Mouse (Mus musculus): Measurements from ENCODE around the gene Tmem101. TPM values are rescaled to one million over a fixed set of nuclear protein-coding genes. Genes with fewer than 3 reads are reported as not detected.

Tmem101 gene
- total and polyA plus RNA-seq, 3 experiments: 30.1 to 45.1 TPM; not detected in 1

DNA sequence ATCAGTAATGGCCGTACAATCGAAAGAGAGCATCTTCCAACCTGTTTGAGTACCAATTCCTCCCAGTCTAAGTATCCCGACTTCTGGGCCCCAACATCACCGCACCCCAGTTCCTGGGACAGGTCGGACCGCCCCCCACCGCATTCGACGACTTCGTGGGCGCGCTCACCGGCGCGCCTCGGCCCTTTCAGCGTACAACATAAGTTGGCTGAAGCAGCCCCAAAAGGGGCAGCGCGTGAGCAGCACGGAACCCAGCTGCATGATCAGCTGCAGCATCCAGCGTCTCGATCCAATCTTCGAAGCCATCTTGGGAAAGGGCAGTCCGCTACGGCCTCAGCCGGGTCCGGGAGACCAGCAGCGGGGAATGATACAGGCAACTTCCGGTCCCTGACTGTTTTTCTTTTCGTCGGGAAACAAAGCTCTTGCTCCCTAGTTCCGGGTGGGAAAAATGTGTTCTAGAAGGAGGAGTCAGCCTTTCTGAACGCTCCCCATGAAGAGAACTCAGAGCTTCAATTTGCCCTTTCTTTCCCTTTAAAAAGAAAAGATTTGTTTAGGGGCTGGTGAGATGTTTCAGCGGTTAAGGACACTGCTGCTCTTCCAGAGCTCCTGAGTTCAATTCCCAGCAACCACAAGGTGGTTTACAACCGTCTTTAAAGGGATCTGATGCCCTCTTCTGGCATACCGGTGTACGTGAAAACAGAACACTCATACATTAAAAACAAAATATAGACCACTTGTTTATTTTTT lies at the start of gene Tmem101 (continued):
- TF ChIP-seq UBTF (IDR thresholded peaks at IDR 0.05; ENCODE audit: borderline replicate concordance, insufficient read depth, low read depth, low read length): no peak
- TF ChIP-seq TBP (IDR thresholded peaks at IDR 0.05; ENCODE audit: low read depth, low read length): peak; percentile 94
- no peak for TF ChIP-seq MYB (IDR thresholded peaks at IDR 0.05; ENCODE audit: low read depth, low read length)
- TF ChIP-seq ZMIZ1 (IDR thresholded peaks at IDR 0.05; ENCODE audit: low read depth, low read length): peak; percentile 54; the same call in 1 of the 2 replicates

- Histone ChIP-seq H3K27ac (ENCODE audit: control insufficient read depth, low read depth, low read length) (no peak overlapping the region), H3K9ac (ENCODE audit: control insufficient read depth, low read depth, low read length, poor library complexity, severe bottlenecking) (no peak overlapping the region), H3K79me2 (ENCODE audit: control insufficient read depth, insufficient read depth, low read length, poor library complexity) (no peaks in the 10 kb centered on the region), H3K4me1 (ENCODE audit: control insufficient read depth in 1 of 2, insufficient read depth in 2 of 2, low read length in 2 of 2) (peaks cover 1 to 5% of the 10 kb centered on the region in 2 experiments), H3K4me3 (ENCODE audit: control insufficient read depth in 1 of 2, insufficient read depth in 1 of 2, low read depth in 2 of 2, low read length in 2 of 2) (no peak overlapping the region), H3K9me3 (replicated peaks; ENCODE audit: insufficient read depth, low read length) (no peaks in the 10 kb centered on the region), H3K27me3 (ENCODE audit: control insufficient read depth in 1 of 2, insufficient read depth in 2 of 2, low read length in 2 of 2) (no peaks in the 10 kb centered on the region), H3K36me3 (ENCODE audit: control insufficient read depth in 1 of 2, insufficient read depth in 2 of 2, low read length in 2 of 2) (peaks cover 0 to 3% of the 10 kb centered on the region in 2 experiments; a peak in 2 of 4 replicates)
- no peak for TF ChIP-seq MEF2A (IDR thresholded peaks at IDR 0.05; ENCODE audit: extremely low read depth, insufficient replicate concordance, low read depth, low read length, poor library complexity, severe bottlenecking)
- TF ChIP-seq ZMIZ1 (IDR thresholded peaks at IDR 0.05; ENCODE audit: low read depth, low read length): no peak
- peak; percentile 4 for TF ChIP-seq RAD21 (IDR thresholded peaks at IDR 0.05; ENCODE audit: low read depth, low read length)
- TF ChIP-seq CTCF (IDR thresholded peaks at IDR 0.05 in 2 of 3, conservative IDR thresholded peaks at IDR 0.05 in 1 of 3; ENCODE audit: control insufficient read depth in 1 of 3, insufficient read depth in 1 of 3, low read depth in 2 of 3, low read length in 3 of 3, poor library complexity in 1 of 3, severe bottlenecking in 1 of 3): peak in 2 of 3 experiments; percentile 30 to 35; a peak in 4 of 6 replicates
- TF ChIP-seq SMC3 (IDR thresholded peaks at IDR 0.05; ENCODE audit: low read depth, low read length): peak; percentile 31
- DNase-seq (ENCODE audit: low read depth, low spot score): no peak
Observed at GRCm38 (mm10) chr11:102201408-102201821, 45.2 kb upstream of the Tmem101 start.

DNA sequence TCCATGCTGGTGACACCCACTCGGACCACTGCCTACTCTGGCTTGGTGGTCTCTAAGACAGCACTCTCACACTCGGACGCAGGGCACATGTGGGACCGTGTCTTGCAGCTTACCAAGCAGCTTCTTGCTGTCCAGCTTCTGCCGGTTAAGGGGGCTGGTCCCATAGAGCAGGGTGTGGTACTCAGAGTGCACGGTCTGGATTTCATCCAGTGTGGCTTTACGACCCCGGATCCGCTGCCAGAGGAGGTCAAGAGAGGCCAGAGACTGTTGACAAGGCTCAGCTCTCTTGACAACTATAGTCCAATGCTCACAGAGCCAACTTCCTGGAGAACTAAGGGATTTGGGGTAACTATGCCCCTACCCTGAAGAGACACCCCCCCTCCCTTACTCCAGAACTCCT lies 43.7 kb upstream of the Tmem101 start:
- no peak for TF ChIP-seq TCF12 (IDR thresholded peaks at IDR 0.05; ENCODE audit: low read depth, low read length)
- no peak for TF ChIP-seq POLR2AphosphoS5 (IDR thresholded peaks at IDR 0.05; ENCODE audit: borderline replicate concordance, low read depth, low read length)
- TF ChIP-seq KAT2A (conservative IDR thresholded peaks at IDR 0.05; ENCODE audit: low read depth, low read length): no peak
- no peak for TF ChIP-seq ZKSCAN1 (IDR thresholded peaks at IDR 0.05; ENCODE audit: low read depth, low read length)
- TF ChIP-seq MEF2A (IDR thresholded peaks at IDR 0.05; ENCODE audit: extremely low read depth, insufficient replicate concordance, low read depth, low read length, poor library complexity, severe bottlenecking): no peak
- TF ChIP-seq JUND (IDR thresholded peaks at IDR 0.05; ENCODE audit: low read depth, low read length): no peak
- no peak for TF ChIP-seq MAZ (IDR thresholded peaks at IDR 0.05; ENCODE audit: low read depth, low read length)
- no peak for TF ChIP-seq BHLHE40 (IDR thresholded peaks at IDR 0.05; ENCODE audit: borderline replicate concordance, low read depth, low read length)
- TF ChIP-seq RAD21 (IDR thresholded peaks at IDR 0.05; ENCODE audit: low read depth, low read length): no peak
- TF ChIP-seq ZNF384 (IDR thresholded peaks at IDR 0.05; ENCODE audit: low read depth, low read length): no peak
- TF ChIP-seq POLR2A (IDR thresholded peaks at IDR 0.05; ENCODE audit: control insufficient read depth in 1 of 2, insufficient read depth in 1 of 2, low read depth in 1 of 2, low read length in 2 of 2, poor library complexity in 1 of 2): no peak
- no peak for TF ChIP-seq EP300 (IDR thresholded peaks at IDR 0.05; ENCODE audit: low read depth in 1 of 2, low read length in 2 of 2)
- Histone ChIP-seq H3K4me1 (ENCODE audit: control insufficient read depth in 1 of 2, insufficient read depth in 2 of 2, low read length in 2 of 2) (peaks cover 6 to 16% of the 10 kb centered on the region in 2 experiments), H3K9me3 (replicated peaks; ENCODE audit: insufficient read depth, low read length) (no peaks in the 10 kb centered on the region), H3K27ac (ENCODE audit: control insufficient read depth, low read depth, low read length) (no peak overlapping the region), H3K36me3 (ENCODE audit: control insufficient read depth in 1 of 2, insufficient read depth in 2 of 2, low read length in 2 of 2) (peaks cover 0 to 13% of the 10 kb centered on the region in 2 experiments; a peak in 2 of 4 replicates), H3K79me2 (ENCODE audit: control insufficient read depth, insufficient read depth, low read length, poor library complexity) (no peaks in the 10 kb centered on the region), H3K9ac (ENCODE audit: control insufficient read depth, low read depth, low read length, poor library complexity, severe bottlenecking) (no peak overlapping the region), H3K4me3 (ENCODE audit: control insufficient read depth in 1 of 2, insufficient read depth in 1 of 2, low read depth in 2 of 2, low read length in 2 of 2) (no peak overlapping the region), H3K27me3 (ENCODE audit: control insufficient read depth in 1 of 2, insufficient read depth in 2 of 2, low read length in 2 of 2) (no peaks in the 10 kb centered on the region)
- DNase-seq (ENCODE audit: low read depth, low spot score): no peak
